Mouse (Mus musculus): Measurements from ENCODE around the gene Hist1h2ap.
A peak's percentile ranks its signal among the peaks of the same experiment; 100 is the strongest.
"Not testable (repeated sequence)": the region's sequence is repeated elsewhere in the genome, so short reads cannot be mapped to it uniquely, and the experiment has no call there.

Hist1h2ap gene

GRCm38 (mm10) chr13:21810073-21810472 lies 23.2 kb downstream of the Hist1h2ap start, which contains the start of the genes Hist1h2bq and Hist1h2ao:
Gene Hist1h2bq, minus strand, starts transcription at chr13:21810197.
Gene Hist1h2ao, plus strand, starts transcription at chr13:21810465.
- DNase-seq (ENCODE audit: low read depth, low spot score), result not testable (repeated sequence)

GRCm38 (mm10) chr13:21803058-21803457 lies 30.2 kb downstream of the Hist1h2ap start:
- DNase-seq (ENCODE audit: low read depth, low spot score), result not testable (repeated sequence)

- DNase-seq (ENCODE audit: low read depth, low spot score), result not testable (repeated sequence)
These were observed 36.1 kb downstream of the Hist1h2ap start for GRCm38 (mm10) chr13:21797163-21797562.

GRCm38 (mm10) chr13:21795584-21795983 lies 37.7 kb downstream of the Hist1h2ap start:
- no peak for DNase-seq (ENCODE audit: low read depth, low spot score)

- DNase-seq (ENCODE audit: low read depth, low spot score), result no peak
These were observed 42.6 kb downstream of the Hist1h2ap start for GRCm38 (mm10) chr13:21790601-21791283.

GRCm38 (mm10) chr13:21789925-21790324 lies 43.4 kb downstream of the Hist1h2ap start:
- DNase-seq (ENCODE audit: low read depth, low spot score), result no peak

- DNase-seq (ENCODE audit: low read depth, low spot score), result peak; percentile 54
These were observed 45.3 kb downstream of the Hist1h2ap start for GRCm38 (mm10) chr13:21787760-21788593.

- DNase-seq (ENCODE audit: low read depth, low spot score), result peak; percentile 98
These were observed 46.2 kb downstream of the Hist1h2ap start, which contains the start of the genes Hist1h2an and Hist1h2bp for GRCm38 (mm10) chr13:21786899-21787629. Gene Hist1h2an, minus strand, starts transcription at chr13:21787218. Gene Hist1h2bp, plus strand, starts transcription at chr13:21787461.

- peak; percentile 81 for DNase-seq (ENCODE audit: low read depth, low spot score)
These were observed 47.0 kb downstream of the Hist1h2ap start for GRCm38 (mm10) chr13:21786189-21786898.

- no peak for DNase-seq (ENCODE audit: low read depth, low spot score)
These were observed 49.0 kb downstream of the Hist1h2ap start for GRCm38 (mm10) chr13:21784311-21784710.

- DNase-seq (ENCODE audit: low read depth, low spot score), result peak; percentile 76
These were observed 49.6 kb downstream of the Hist1h2ap start for GRCm38 (mm10) chr13:21783734-21784161.

GRCm38 (mm10) chr13:21783255-21783617 lies 50.1 kb downstream of the Hist1h2ap start, which contains the start of gene Hist1h3i:
Gene Hist1h3i, minus strand, starts transcription at chr13:21783370.
- DNase-seq (ENCODE audit: low read depth, low spot score), result peak; percentile 92
